Mouse (Mus musculus) mature B cell (primary cell): ENCODE measurements around the gene Gm13088.
"Not testable (repeated sequence)": the region's sequence is repeated elsewhere in the genome, so short reads cannot be mapped to it uniquely, and the experiment has no call there.

Experiments
- in situ Hi-C: fragments of 300-500 bp; cut with MboI; formaldehyde crosslinking; loops from 2 replicates; pipeline ENCODE4 v1.14.3; 2019

Gm13088 gene

GRCm38 (mm10) chr4:143657146-143657545 is at the start of gene Gm13088:
Gene Gm13088 (minus strand): TSS chr4:143657246.
- in situ Hi-C loops = not testable (repeated sequence)

- in situ Hi-C loops = no loop called here
These were observed 45.6 kb upstream of the Gm13088 start, which contains the start of gene Gm13089 for GRCm38 (mm10) chr4:143702611-143703010. Gene Gm13089 (minus strand): TSS chr4:143702711.

GRCm38 (mm10) chr4:143618101-143618500 is 38.9 kb downstream of the Gm13088 start:
- in situ Hi-C loops = not testable (repeated sequence)

- in situ Hi-C loops = not testable (repeated sequence)
These were observed 42.3 kb downstream of the Gm13088 start, which contains the start of gene Gm13083 for GRCm38 (mm10) chr4:143614703-143615102. Gene Gm13083 (plus strand): TSS chr4:143615003.

GRCm38 (mm10) chr4:143611927-143612326 is 45.1 kb downstream of the Gm13088 start:
- in situ Hi-C loops = not testable (repeated sequence)
